Comparison of ENCODE assay signal across 8 mouse cellular contexts in the genomic region with DNA sequence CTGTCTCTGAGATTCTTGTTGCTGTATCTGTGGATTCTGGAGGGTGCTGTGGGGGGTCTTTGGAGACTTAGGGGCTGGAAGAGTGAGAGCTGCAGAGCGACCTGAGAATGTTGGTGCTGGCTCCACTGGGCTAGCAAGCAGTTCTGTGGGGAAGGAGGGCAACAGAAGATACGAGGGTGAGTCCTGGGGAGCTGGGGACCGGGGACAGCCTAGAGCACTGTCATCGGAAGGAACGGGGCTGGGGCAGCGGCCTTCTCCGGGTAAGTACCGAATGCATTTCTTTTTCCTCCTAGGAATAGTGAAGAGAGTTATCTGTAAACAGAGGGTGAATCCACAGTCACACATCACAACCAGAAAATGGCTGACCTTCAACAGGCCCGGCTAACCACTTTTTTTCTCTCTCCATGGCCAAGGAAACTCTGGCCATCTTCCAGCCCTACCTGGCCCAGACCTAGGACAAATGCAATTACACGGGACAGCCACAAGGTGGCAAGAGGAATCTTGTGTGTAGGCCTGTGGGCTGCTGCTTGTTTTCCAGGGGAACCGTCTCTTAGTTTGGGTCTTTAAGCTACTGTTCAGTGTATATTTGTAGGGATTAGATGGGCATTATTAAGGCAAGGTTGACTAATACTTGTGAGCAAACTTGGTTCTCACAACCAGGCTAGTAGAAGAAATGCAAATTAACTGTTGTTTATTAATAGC. TPM values are rescaled to one million over a fixed set of nuclear protein-coding genes. Genes with fewer than 3 reads are reported as not detected.
A peak's percentile ranks its signal among the peaks of the same experiment; 100 is the strongest.
DNase-seq lines count a peak whose midpoint lies in the region; ATAC-seq and TF ChIP-seq lines count a peak whose summit lies in the region.

No protein-coding gene starts in this region.

- peaks cover 1% of the 10 kb centered on the region for H3K36me3 ChIP-seq in spleen, adult 2 months (ENCODE audit: control insufficient read depth, insufficient read depth, low read length)
- no peaks in the 10 kb centered on the region for H3K36me3 ChIP-seq in intestine, postnatal 0 days (ENCODE audit: control insufficient read depth, insufficient read depth)
- no peaks in the 10 kb centered on the region; the same call in 1 of the 2 replicates for H3K36me3 ChIP-seq in limb, embryonic 11.5 days (ENCODE audit: control insufficient read depth, insufficient read depth, low read length)
- H3K36me3 ChIP-seq in midbrain, postnatal 0 days (ENCODE audit: insufficient read depth, low read length), result no peaks in the 10 kb centered on the region

- H3K9me3 ChIP-seq in intestine, postnatal 0 days (ENCODE audit: control insufficient read depth), result no peaks in the 10 kb centered on the region
- H3K9me3 ChIP-seq in limb, embryonic 11.5 days (ENCODE audit: control insufficient read depth, low read length), result no peaks in the 10 kb centered on the region
- H3K9me3 ChIP-seq in midbrain, postnatal 0 days (ENCODE audit: low read length), result no peaks in the 10 kb centered on the region

- H3K9ac ChIP-seq in intestine, postnatal 0 days (ENCODE audit: low read depth, low read length), result no peak overlapping the region
- H3K9ac ChIP-seq in limb, embryonic 11.5 days (ENCODE audit: low read length), result no peak overlapping the region
- no peak overlapping the region for H3K9ac ChIP-seq in midbrain, postnatal 0 days (replicated peaks; ENCODE audit: low read length, poor library complexity, severe bottlenecking)

- WGBS in spleen, adult 2 months, result 70% methylated on average over 11 of the region's 11 CpGs
- WGBS in intestine, postnatal 0 days, result 56% methylated on average over 11 of the region's 11 CpGs
- 75% methylated on average over 11 of the region's 11 CpGs for WGBS in limb, embryonic 11.5 days
- WGBS in midbrain, postnatal 0 days, result 66% methylated on average over 11 of the region's 11 CpGs

- TF ChIP-seq CTCF in spleen, adult 2 months (IDR thresholded peaks at IDR 0.05; ENCODE audit: extremely low read depth, insufficient read depth, insufficient read length, insufficient replicate concordance), result peak; percentile 54; the same call in 1 of the 2 replicates
- peak; percentile 89 for TF ChIP-seq CTCF in intestine, postnatal 0 days (IDR thresholded peaks at IDR 0.05; ENCODE audit: low read depth)
- TF ChIP-seq CTCF in midbrain, postnatal 0 days (IDR thresholded peaks at IDR 0.05), result peak; percentile 94

- peak; percentile 58; the same call in 1 of the 2 replicates for ATAC-seq in intestine, postnatal 0 days
- no peak for ATAC-seq in limb, embryonic 11.5 days (ENCODE audit: insufficient number of reproducible peaks, low FRiP score, low TSS enrichment, low read depth)
- ATAC-seq in midbrain, postnatal 0 days (ENCODE audit: low FRiP score), result peak; percentile 69; the same call in 1 of the 2 replicates

- H3K4me1 ChIP-seq in spleen, adult 2 months (ENCODE audit: control insufficient read depth, insufficient read depth, insufficient read length), result no peaks in the 10 kb centered on the region
- no peaks in the 10 kb centered on the region for H3K4me1 ChIP-seq in intestine, postnatal 0 days (replicated peaks; ENCODE audit: control insufficient read depth, insufficient read depth, low read length)
- no peaks in the 10 kb centered on the region for H3K4me1 ChIP-seq in limb, embryonic 11.5 days (ENCODE audit: control insufficient read depth, insufficient read depth, low read length)
- H3K4me1 ChIP-seq in midbrain, postnatal 0 days (ENCODE audit: insufficient read depth, low read length), result no peaks in the 10 kb centered on the region

- no peak for TF ChIP-seq POLR2A in spleen, adult 2 months (IDR thresholded peaks at IDR 0.05; ENCODE audit: low read depth, low read length)

- no peaks in the 10 kb centered on the region for H3K27me3 ChIP-seq in spleen, adult 2 months (ENCODE audit: control insufficient read depth, insufficient read depth, low read length)
- no peaks in the 10 kb centered on the region for H3K27me3 ChIP-seq in intestine, postnatal 0 days (replicated peaks; ENCODE audit: control insufficient read depth, insufficient read depth, low read length)
- no peaks in the 10 kb centered on the region for H3K27me3 ChIP-seq in limb, embryonic 11.5 days (ENCODE audit: control insufficient read depth, insufficient read depth, low read length)
- H3K27me3 ChIP-seq in midbrain, postnatal 0 days (ENCODE audit: insufficient read depth, low read length), result no peaks in the 10 kb centered on the region

- no peak overlapping the region for H3K4me2 ChIP-seq in intestine, postnatal 0 days (replicated peaks; ENCODE audit: low read depth)
- H3K4me2 ChIP-seq in limb, embryonic 11.5 days (ENCODE audit: low read depth, severe bottlenecking), result no peak overlapping the region
- no peak overlapping the region for H3K4me2 ChIP-seq in midbrain, postnatal 0 days (ENCODE audit: low read depth, low read length, poor library complexity, severe bottlenecking)

- no peak overlapping the region for H3K27ac ChIP-seq in spleen, adult 2 months (ENCODE audit: insufficient read depth, low read length)
- no peak overlapping the region for H3K27ac ChIP-seq in intestine, postnatal 0 days (ENCODE audit: low read depth, low read length)
- no peak overlapping the region for H3K27ac ChIP-seq in limb, embryonic 11.5 days (replicated peaks; ENCODE audit: low read depth, low read length)
- H3K27ac ChIP-seq in midbrain, postnatal 0 days (ENCODE audit: low read depth, low read length), result no peak overlapping the region

- no peak overlapping the region for H3K4me3 ChIP-seq in spleen, adult 2 months (ENCODE audit: extremely low read depth, insufficient read depth, insufficient read length)
- H3K4me3 ChIP-seq in intestine, postnatal 0 days (ENCODE audit: low read depth, low read length), result no peak overlapping the region
- no peak overlapping the region for H3K4me3 ChIP-seq in limb, embryonic 11.5 days (ENCODE audit: low read depth, low read length)
- H3K4me3 ChIP-seq in midbrain, postnatal 0 days (ENCODE audit: low read depth, low read length), result no peak overlapping the region

- peak in 1 of 2 experiments; percentile 45 for DNase-seq in spleen, adult 2 months (ENCODE audit: low read depth in 1 of 2, low spot score in 2 of 2)
- no peak for DNase-seq in spleen, postnatal 36 days (ENCODE audit: low spot score in 2 of 2)
- DNase-seq in cerebellum, adult 9-10 months, result peak; percentile 89
- DNase-seq in frontal cortex, postnatal 10 days (ENCODE audit: low spot score in 2 of 2), result peak; percentile 36 to 43
- peak; percentile 67 for DNase-seq in limb, embryonic 11.5 days (ENCODE audit: low spot score)
- DNase-seq in midbrain, postnatal 0 days (ENCODE audit: low spot score), result peak; percentile 83
- DNase-seq in testis, postnatal 10 days (ENCODE audit: low spot score), result peak; percentile 76

RNA-seq across cellular contexts. Expression of gene Skp1a, which starts 22.0 kb away (rescaled TPM):
- polyA plus RNA-seq in spleen, adult 2 months (2012; rRNA removed), result 4.5 and 6.3 TPM in 2 replicates
- 605 and 624 TPM in 2 replicates for polyA plus RNA-seq in intestine, postnatal 0 days (2015; fragmentation: Nextera tagmentation; extraction: Ambion mirVana)
- 915 and 1,008 TPM in 2 replicates for polyA plus RNA-seq in limb, embryonic 11.5 days (2014; fragmentation: Nextera tagmentation; extraction: Ambion mirVana)
- total RNA-seq in midbrain, postnatal 0 days (2014; rRNA removed), result 466 and 613 TPM in 2 replicates
- 1,145 and 1,185 TPM in 2 replicates for polyA plus RNA-seq in midbrain, postnatal 0 days (2015; fragmentation: Nextera tagmentation; extraction: Ambion mirVana)

RNA-seq across cellular contexts. Expression of gene Tcf7, which starts 29.0 kb away (rescaled TPM):
- polyA plus RNA-seq in spleen, adult 2 months (2012; rRNA removed), result 139 and 165 TPM in 2 replicates
- 3.3 TPM in 2 replicates for polyA plus RNA-seq in intestine, postnatal 0 days (2015; fragmentation: Nextera tagmentation; extraction: Ambion mirVana)
- 19.4 and 20.8 TPM in 2 replicates for polyA plus RNA-seq in limb, embryonic 11.5 days (2014; fragmentation: Nextera tagmentation; extraction: Ambion mirVana)
- 2.0 and 2.6 TPM in 2 replicates for total RNA-seq in midbrain, postnatal 0 days (2014; rRNA removed)
- polyA plus RNA-seq in midbrain, postnatal 0 days (2015; fragmentation: Nextera tagmentation; extraction: Ambion mirVana), result 3.1 and 3.2 TPM in 2 replicates

RNA-seq across cellular contexts. Expression of gene Olfr1371, which starts 40.0 kb away (rescaled TPM):
- polyA plus RNA-seq in spleen, adult 2 months (2012; rRNA removed), result not detected in 2 replicates
- not detected in 2 replicates for polyA plus RNA-seq in intestine, postnatal 0 days (2015; fragmentation: Nextera tagmentation; extraction: Ambion mirVana)
- not detected in 2 replicates for polyA plus RNA-seq in limb, embryonic 11.5 days (2014; fragmentation: Nextera tagmentation; extraction: Ambion mirVana)
- total RNA-seq in midbrain, postnatal 0 days (2014; rRNA removed), result not detected in 2 replicates
- not detected in 2 replicates for polyA plus RNA-seq in midbrain, postnatal 0 days (2015; fragmentation: Nextera tagmentation; extraction: Ambion mirVana)

Comparison
In these comparisons a context has a peak if more than half of its experiments do, and no peak if none do; other contexts are left out.
1. DNase-seq: peak in cerebellum, adult 9-10 months (single experiment), frontal cortex, postnatal 10 days (2 of 2), limb, embryonic 11.5 days (single experiment), midbrain, postnatal 0 days (single experiment) and testis, postnatal 10 days (single experiment); none in spleen, postnatal 36 days (0 of 2).
2. RNA of gene Skp1a, which starts 22.0 kb away (polyA plus RNA-seq): 1,145 to 1,185 TPM in midbrain, postnatal 0 days, 915 to 1,008 TPM in limb, embryonic 11.5 days and 605 to 624 TPM in intestine, postnatal 0 days; 4.5 to 6.3 TPM in spleen, adult 2 months; every median in the first group is over 10 times any median in the second.
3. Peak in every context shown above with its lines, with median percentiles within 50 percentile points of each other: CTCF ChIP-seq.